Mouse (Mus musculus) stomach, postnatal 0 days (tissue): ENCODE measurements around the gene Msi2. TPM values are rescaled to one million over a fixed set of nuclear protein-coding genes. Genes with fewer than 3 reads are reported as not detected.

ENCODE experiments used
- ATAC-seq: fragments of 200-750 bp; cut with Nextera tagmentation; 2 replicates; pipeline ENCODE4 v1.8.0; 2017; ENCODE audit not compliant: low FRiP score, low TSS enrichment
- DNase-seq: peaks from one replicate; pipeline ENCODE4 v3.0.0-alpha.2; 2016; ENCODE audit warnings: low spot score
- H3K27ac ChIP-seq: fragments of 300-500 bp; sonication (generic); replicated peaks from 2 replicates; pipeline ENCODE4 v1.5.1; 2014; ENCODE audit warnings: mild to moderate bottlenecking, control low read depth
- H3K27me3 ChIP-seq: fragments of 300-500 bp; sonication (generic); 2 replicates; pipeline ENCODE4 v1.6.1; 2014; ENCODE audit warnings: low read length; ENCODE audit not compliant: control insufficient read depth, insufficient read depth
- H3K36me3 ChIP-seq: fragments of 300-500 bp; sonication (generic); 2 replicates; pipeline ENCODE4 v1.6.1; 2014; ENCODE audit warnings: low read length, mixed read lengths; ENCODE audit not compliant: control insufficient read depth, insufficient read depth
- H3K4me1 ChIP-seq: fragments of 300-500 bp; sonication (generic); replicated peaks from 2 replicates; pipeline ENCODE4 v1.6.1; 2014; ENCODE audit warnings: antibody characterized with exemption; ENCODE audit not compliant: control insufficient read depth, insufficient read depth
- H3K4me2 ChIP-seq: fragments of 300-500 bp; sonication (generic); replicated peaks from 2 replicates; pipeline ENCODE4 v1.6.1; 2014; ENCODE audit warnings: low read depth, mild to moderate bottlenecking, control low read depth, moderate library complexity
- H3K4me3 ChIP-seq: fragments of 300-500 bp; sonication (generic); 2 replicates; pipeline ENCODE4 v1.5.1; 2014; ENCODE audit warnings: low read depth, low read length, control low read depth
- H3K9ac ChIP-seq: fragments of 300-500 bp; sonication (generic); 2 replicates; pipeline ENCODE4 v1.6.1; 2014; ENCODE audit warnings: mild to moderate bottlenecking, low read length, control low read depth, mixed read lengths
- H3K9me3 ChIP-seq: fragments of 300-500 bp; sonication (generic); 2 replicates; pipeline ENCODE4 v1.6.1; 2016; ENCODE audit warnings: low read length; ENCODE audit not compliant: control insufficient read depth
- CTCF ChIP-seq: IDR thresholded peaks from 2 replicates; pipeline ENCODE4 v1.5.1; 2016; ENCODE audit warnings: antibody characterized with exemption, low read depth, mild to moderate bottlenecking, moderate library complexity
- EP300 ChIP-seq: optimal IDR thresholded peaks from 2 replicates; pipeline ENCODE3; 2016; ENCODE audit warnings: antibody characterized with exemption
- WGBS: fragments of 180-500 bp; shearing (Covaris S2); extraction: QIAGEN DNeasy Blood & Tissue Kit; methylation state at CpG from one replicate; pipeline ENCODE4 v1.1.7; 2014; 5-methylcytosine and 5-hydroxymethylcytosine counted together
- polyA plus RNA-seq: library from polyadenylated mRNA; unstranded; fragments of >200 nt; fragmentation: Nextera tagmentation; extraction: Ambion mirVana; gene quantifications from 2 replicates; pipeline ENCODE4 v1.2.1, GENCODE M21; 2015

Gene Msi2
- polyA plus RNA-seq, 1 experiment from 2014 or later: 6.7 TPM

- DNase-seq (no peak), ATAC-seq (no peak)
- Histone ChIP-seq H3K9me3 (no peaks in the 10 kb centered on the region), H3K4me3 (no peak overlapping the region), H3K27ac (no peak overlapping the region), H3K9ac (no peak overlapping the region), H3K36me3 (no peaks in the 10 kb centered on the region), H3K4me1 (peaks cover 5% of the 10 kb centered on the region; the same call in 1 of the 2 replicates), H3K4me2 (no peak overlapping the region), H3K27me3 (no peaks in the 10 kb centered on the region)
- WGBS: 87% methylated on average over 3 of the region's 3 CpGs
- TF ChIP-seq CTCF (no peak), EP300 (no peak)
Measured at GRCm38 (mm10) chr11:88484047-88484446, 234.3 kb downstream of the Msi2 start.

GRCm38 (mm10) chr11:88482636-88483035 lies 235.7 kb downstream of the Msi2 start:
- Histone ChIP-seq H3K9me3 (no peaks in the 10 kb centered on the region), H3K27me3 (no peaks in the 10 kb centered on the region), H3K4me2 (no peak overlapping the region), H3K4me1 (peaks cover 5% of the 10 kb centered on the region; the same call in 1 of the 2 replicates), H3K27ac (no peak overlapping the region), H3K4me3 (no peak overlapping the region), H3K9ac (no peak overlapping the region), H3K36me3 (no peaks in the 10 kb centered on the region; the same call in 1 of the 2 replicates)
- no peak for TF ChIP-seq CTCF
- no peak for TF ChIP-seq EP300
- ATAC-seq: no peak
- DNase-seq: no peak
- 59% methylated on average over 11 of the region's 11 CpGs for WGBS

- ATAC-seq: no peak
Measured at GRCm38 (mm10) chr11:88482236-88482635, 236.1 kb downstream of the Msi2 start.

GRCm38 (mm10) chr11:88481602-88482161 lies 236.6 kb downstream of the Msi2 start:
- WGBS: 45% methylated on average over 7 of the region's 7 CpGs
- Histone ChIP-seq H3K4me2 (no peak overlapping the region), H3K9me3 (no peaks in the 10 kb centered on the region), H3K4me1 (peaks cover 5% of the 10 kb centered on the region; the same call in 1 of the 2 replicates), H3K9ac (no peak overlapping the region), H3K27me3 (no peaks in the 10 kb centered on the region), H3K36me3 (no peaks in the 10 kb centered on the region; the same call in 1 of the 2 replicates), H3K4me3 (no peak overlapping the region), H3K27ac (peak overlapping the region; percentile 56)
- TF ChIP-seq EP300: no peak
- no peak for TF ChIP-seq CTCF
- DNase-seq (peak; percentile 69), ATAC-seq (peak; percentile 72)

More at GRCm38 (mm10) chr11:88482236-88482635, 236.1 kb downstream of the Msi2 start:
- Histone ChIP-seq H3K4me3 (no peak overlapping the region), H3K4me2 (no peak overlapping the region), H3K9me3 (no peaks in the 10 kb centered on the region), H3K9ac (no peak overlapping the region), H3K27ac (no peak overlapping the region), H3K27me3 (no peaks in the 10 kb centered on the region), H3K4me1 (peaks cover 5% of the 10 kb centered on the region; the same call in 1 of the 2 replicates), H3K36me3 (no peaks in the 10 kb centered on the region; the same call in 1 of the 2 replicates)
- TF ChIP-seq CTCF (no peak), EP300 (no peak)
- no peak for DNase-seq
- 69% methylated on average over 6 of the region's 6 CpGs for WGBS

- H3K9ac ChIP-seq: no peak overlapping the region
- TF ChIP-seq EP300 (no peak), CTCF (no peak)
- H3K4me1 ChIP-seq: peaks cover 5% of the 10 kb centered on the region; the same call in 1 of the 2 replicates
- H3K27me3 ChIP-seq: no peaks in the 10 kb centered on the region
- ATAC-seq (peak; percentile 35; the same call in 1 of the 2 replicates), DNase-seq (peak; percentile 29)
- 0 out of 2 replicates have a peak overlapping the region, but pooled peaks have one; percentile 2 for H3K4me2 ChIP-seq
- 38% methylated on average over 9 of the region's 9 CpGs for WGBS
- H3K36me3 ChIP-seq: no peaks in the 10 kb centered on the region; the same call in 1 of the 2 replicates
- no peak overlapping the region for H3K4me3 ChIP-seq
- H3K9me3 ChIP-seq: no peaks in the 10 kb centered on the region
- H3K27ac ChIP-seq: peak overlapping the region; percentile 56
Measured at GRCm38 (mm10) chr11:88481092-88481601, 237.2 kb downstream of the Msi2 start.

- Histone ChIP-seq H3K27ac (no peak overlapping the region), H3K9ac (no peak overlapping the region), H3K36me3 (no peaks in the 10 kb centered on the region; the same call in 1 of the 2 replicates), H3K27me3 (no peaks in the 10 kb centered on the region), H3K4me3 (no peak overlapping the region), H3K4me1 (peaks cover 5% of the 10 kb centered on the region; the same call in 1 of the 2 replicates), H3K9me3 (no peaks in the 10 kb centered on the region), H3K4me2 (no peak overlapping the region)
- ATAC-seq (no peak), DNase-seq (no peak)
- 87% methylated on average over 5 of the region's 5 CpGs for WGBS
- TF ChIP-seq EP300: no peak
Measured at GRCm38 (mm10) chr11:88479498-88479897, 238.8 kb downstream of the Msi2 start.
